Mouse (Mus musculus): ENCODE results near the gene Rnf115. TPM values are rescaled to one million over a fixed set of nuclear protein-coding genes. Genes with fewer than 3 reads are reported as not detected.

Rnf115 gene
- polyA plus RNA-seq, 1 experiment from 2014 or later, result 54.2 TPM

GRCm38 (mm10) chr3:96688854-96689253 is 38.6 kb upstream of the Rnf115 start:
- Histone ChIP-seq H3K27ac (ENCODE audit: low read depth) (no peak overlapping the region), H3K36me3 (ENCODE audit: insufficient read depth) (no peaks in the 10 kb centered on the region), H3K9me3 (ENCODE audit: low read depth, low read length) (no peaks in the 10 kb centered on the region), H3K9ac (no peak overlapping the region), H3K27me3 (ENCODE audit: insufficient read depth, low read length) (peaks cover 5% of the 10 kb centered on the region; the same call in 1 of the 2 replicates), H3K4me2 (no peak overlapping the region), H3K4me3 (ENCODE audit: low read depth, low read length) (no peak overlapping the region), H3K4me1 (ENCODE audit: insufficient read depth) (no peaks in the 10 kb centered on the region)
- DNase-seq (no peak), ATAC-seq (ENCODE audit: insufficient read depth) (no peak)
- WGBS, result 75% methylated on average over 11 of the region's 11 CpGs
- no peak for TF ChIP-seq CTCF (IDR thresholded peaks at IDR 0.05; ENCODE audit: low read depth)

GRCm38 (mm10) chr3:96690298-96690697 is 37.2 kb upstream of the Rnf115 start:
- no peak for DNase-seq
- peak; percentile 24 for TF ChIP-seq CTCF (IDR thresholded peaks at IDR 0.05; ENCODE audit: low read depth)
- H3K27me3 ChIP-seq (ENCODE audit: insufficient read depth, low read length), result no peaks in the 10 kb centered on the region; the same call in 1 of the 2 replicates
- H3K27ac ChIP-seq (ENCODE audit: low read depth), result no peak overlapping the region
- no peak overlapping the region for H3K4me2 ChIP-seq
- H3K4me3 ChIP-seq (ENCODE audit: low read depth, low read length), result no peak overlapping the region
- no peaks in the 10 kb centered on the region for H3K36me3 ChIP-seq (ENCODE audit: insufficient read depth)
- WGBS, result 47% methylated on average over 3 of the region's 3 CpGs
- no peak for ATAC-seq (ENCODE audit: insufficient read depth)
- no peaks in the 10 kb centered on the region for H3K4me1 ChIP-seq (ENCODE audit: insufficient read depth)
- H3K9ac ChIP-seq, result no peak overlapping the region
- H3K9me3 ChIP-seq (ENCODE audit: low read depth, low read length), result no peaks in the 10 kb centered on the region

GRCm38 (mm10) chr3:96692506-96692905 is 35.0 kb upstream of the Rnf115 start:
- 0 out of 2 replicates have a peak, but pooled peaks cover 3% of the 10 kb centered on the region for H3K27me3 ChIP-seq (ENCODE audit: insufficient read depth, low read length)
- peaks cover 4% of the 10 kb centered on the region; the same call in 1 of the 2 replicates for H3K4me1 ChIP-seq (ENCODE audit: insufficient read depth)
- no peak overlapping the region for H3K27ac ChIP-seq (ENCODE audit: low read depth)
- H3K9me3 ChIP-seq (ENCODE audit: low read depth, low read length), result no peaks in the 10 kb centered on the region
- peak; percentile 58 for TF ChIP-seq CTCF (IDR thresholded peaks at IDR 0.05; ENCODE audit: low read depth)
- WGBS, result 9% methylated on average over 3 of the region's 3 CpGs
- no peak overlapping the region for H3K9ac ChIP-seq
- no peak overlapping the region for H3K4me3 ChIP-seq (ENCODE audit: low read depth, low read length)
- H3K4me2 ChIP-seq, result no peak overlapping the region
- no peak for ATAC-seq (ENCODE audit: insufficient read depth)
- H3K36me3 ChIP-seq (ENCODE audit: insufficient read depth), result no peaks in the 10 kb centered on the region
- DNase-seq, result peak; percentile 64

GRCm38 (mm10) chr3:96693579-96693978 is 33.9 kb upstream of the Rnf115 start:
- Histone ChIP-seq H3K4me1 (ENCODE audit: insufficient read depth) (peaks cover 10% of the 10 kb centered on the region; the same call in 1 of the 2 replicates), H3K36me3 (ENCODE audit: insufficient read depth) (no peaks in the 10 kb centered on the region), H3K27ac (ENCODE audit: low read depth) (no peak overlapping the region), H3K4me3 (ENCODE audit: low read depth, low read length) (no peak overlapping the region), H3K9me3 (ENCODE audit: low read depth, low read length) (no peaks in the 10 kb centered on the region), H3K4me2 (no peak overlapping the region), H3K9ac (no peak overlapping the region), H3K27me3 (ENCODE audit: insufficient read depth, low read length) (0 out of 2 replicates have a peak, but pooled peaks cover 3% of the 10 kb centered on the region)
- ATAC-seq (ENCODE audit: insufficient read depth) (no peak), DNase-seq (no peak)
- no peak for TF ChIP-seq CTCF (IDR thresholded peaks at IDR 0.05; ENCODE audit: low read depth)
- 76% methylated on average over 1 of the region's 1 CpGs for WGBS

GRCm38 (mm10) chr3:96696198-96696765 is 31.2 kb upstream of the Rnf115 start, which contains the start of gene Pias3:
Gene Pias3, plus strand, starts transcription at chr3:96696384.
- peaks cover 18% of the 10 kb centered on the region for H3K36me3 ChIP-seq (ENCODE audit: insufficient read depth)
- peaks cover 10% of the 10 kb centered on the region; the same call in 1 of the 2 replicates for H3K4me1 ChIP-seq (ENCODE audit: insufficient read depth)
- H3K27me3 ChIP-seq (ENCODE audit: insufficient read depth, low read length), result 0 out of 2 replicates have a peak, but pooled peaks cover 3% of the 10 kb centered on the region
- H3K9me3 ChIP-seq (ENCODE audit: low read depth, low read length), result no peaks in the 10 kb centered on the region
- ATAC-seq (ENCODE audit: insufficient read depth) (peak; percentile 91), DNase-seq (peak; percentile 96)
- WGBS, result under 1% methylated on average over 35 of the region's 35 CpGs
- H3K4me3 ChIP-seq (ENCODE audit: low read depth, low read length), result peak within 1 kb of the TSS; percentile 81
- no peak for TF ChIP-seq CTCF (IDR thresholded peaks at IDR 0.05; ENCODE audit: low read depth)
- H3K4me2 ChIP-seq, result peak within 1 kb of the TSS; percentile 81
- peak within 1 kb of the TSS; percentile 90 for H3K27ac ChIP-seq (ENCODE audit: low read depth)
- H3K9ac ChIP-seq, result peak within 1 kb of the TSS; percentile 77

- 1% methylated on average over 84 of the region's 85 CpGs for WGBS
- 0 out of 2 replicates have a peak, but pooled peaks have one; percentile 3 for TF ChIP-seq CTCF (IDR thresholded peaks at IDR 0.05; ENCODE audit: low read depth)
- ATAC-seq (ENCODE audit: insufficient read depth) (peak; percentile 94), DNase-seq (peak; percentile 95)
- Histone ChIP-seq H3K4me3 (ENCODE audit: low read depth, low read length) (peak overlapping the region; percentile 81), H3K36me3 (ENCODE audit: insufficient read depth) (peaks cover 25% of the 10 kb centered on the region), H3K9me3 (ENCODE audit: low read depth, low read length) (no peaks in the 10 kb centered on the region), H3K4me1 (ENCODE audit: insufficient read depth) (peaks cover 10% of the 10 kb centered on the region; the same call in 1 of the 2 replicates), H3K4me2 (peak overlapping the region; percentile 81), H3K27me3 (ENCODE audit: insufficient read depth, low read length) (0 out of 2 replicates have a peak, but pooled peaks cover 3% of the 10 kb centered on the region), H3K9ac (peak overlapping the region; percentile 77), H3K27ac (ENCODE audit: low read depth) (peak overlapping the region; percentile 90)
Measured at GRCm38 (mm10) chr3:96696766-96697732, 30.4 kb upstream of the Rnf115 start.
